Mouse (Mus musculus): ENCODE data around the gene Igfbp3. TPM values are rescaled to one million over a fixed set of nuclear protein-coding genes. Genes with fewer than 3 reads are reported as not detected.
"Not testable (repeated sequence)": the region's sequence is repeated elsewhere in the genome, so short reads cannot be mapped to it uniquely, and the experiment has no call there.

The Igfbp3 gene
- polyA plus RNA-seq, 1 experiment from 2014 or later = 45.9 TPM

- 51% methylated on average over 4 of the region's 4 CpGs for WGBS
- Histone ChIP-seq H3K4me3 (ENCODE audit: low read depth, low read length) (no peak overlapping the region), H3K36me3 (ENCODE audit: insufficient read depth, low read length) (no peaks in the 10 kb centered on the region), H3K4me1 (ENCODE audit: insufficient read depth, low read depth, low read length) (no peaks in the 10 kb centered on the region), H3K9ac (replicated peaks; ENCODE audit: low read depth) (no peak overlapping the region), H3K27ac (ENCODE audit: low read length) (no peak overlapping the region), H3K4me2 (replicated peaks; ENCODE audit: low read depth, low read length) (no peak overlapping the region), H3K27me3 (replicated peaks; ENCODE audit: insufficient read depth, low read length) (no peaks in the 10 kb centered on the region), H3K9me3 (ENCODE audit: low read length) (no peaks in the 10 kb centered on the region)
- TF ChIP-seq EP300 (IDR thresholded peaks at IDR 0.05) = no peak
- no peak for TF ChIP-seq CTCF (IDR thresholded peaks at IDR 0.05)
- DNase-seq (ENCODE audit: low spot score) (no peak), ATAC-seq (no peak)
These were observed 14.4 kb upstream of the Igfbp3 start for GRCm38 (mm10) chr11:7228107-7228506.

- Histone ChIP-seq H3K27ac (ENCODE audit: low read length) (no peak overlapping the region), H3K4me2 (replicated peaks; ENCODE audit: low read depth, low read length) (no peak overlapping the region), H3K4me3 (ENCODE audit: low read depth, low read length) (no peak overlapping the region), H3K36me3 (ENCODE audit: insufficient read depth, low read length) (no peaks in the 10 kb centered on the region), H3K27me3 (replicated peaks; ENCODE audit: insufficient read depth, low read length) (no peaks in the 10 kb centered on the region), H3K4me1 (ENCODE audit: insufficient read depth, low read depth, low read length) (no peaks in the 10 kb centered on the region), H3K9ac (replicated peaks; ENCODE audit: low read depth) (no peak overlapping the region), H3K9me3 (ENCODE audit: low read length) (no peaks in the 10 kb centered on the region)
- ATAC-seq = peak; percentile 95
- TF ChIP-seq EP300 (IDR thresholded peaks at IDR 0.05) (no peak), CTCF (IDR thresholded peaks at IDR 0.05) (no peak)
- DNase-seq (ENCODE audit: low spot score) = peak; percentile 82
- WGBS = 60% methylated on average over 7 of the region's 7 CpGs
These were observed 13.3 kb upstream of the Igfbp3 start for GRCm38 (mm10) chr11:7226810-7227550.

- Histone ChIP-seq H3K36me3 (ENCODE audit: insufficient read depth, low read length) (no peaks in the 10 kb centered on the region), H3K4me1 (ENCODE audit: insufficient read depth, low read depth, low read length) (no peaks in the 10 kb centered on the region), H3K27me3 (replicated peaks; ENCODE audit: insufficient read depth, low read length) (no peaks in the 10 kb centered on the region), H3K27ac (ENCODE audit: low read length) (no peak overlapping the region), H3K4me3 (ENCODE audit: low read depth, low read length) (no peak overlapping the region), H3K9me3 (ENCODE audit: low read length) (no peaks in the 10 kb centered on the region), H3K4me2 (replicated peaks; ENCODE audit: low read depth, low read length) (no peak overlapping the region), H3K9ac (replicated peaks; ENCODE audit: low read depth) (no peak overlapping the region)
- WGBS = 58% methylated on average over 2 of the region's 2 CpGs
- DNase-seq (ENCODE audit: low spot score) (no peak), ATAC-seq (no peak)
- TF ChIP-seq EP300 (IDR thresholded peaks at IDR 0.05) (no peak), CTCF (IDR thresholded peaks at IDR 0.05) (no peak)
These were observed 12.5 kb upstream of the Igfbp3 start for GRCm38 (mm10) chr11:7226200-7226599.

- H3K4me3 ChIP-seq (ENCODE audit: low read depth, low read length); H3K27me3 ChIP-seq (replicated peaks; ENCODE audit: insufficient read depth, low read length); DNase-seq (ENCODE audit: low spot score); H3K4me2 ChIP-seq (replicated peaks; ENCODE audit: low read depth, low read length); ATAC-seq; H3K36me3 ChIP-seq (ENCODE audit: insufficient read depth, low read length); H3K4me1 ChIP-seq (ENCODE audit: insufficient read depth, low read depth, low read length); H3K9ac ChIP-seq (replicated peaks; ENCODE audit: low read depth); H3K9me3 ChIP-seq (ENCODE audit: low read length); H3K27ac ChIP-seq (ENCODE audit: low read length): not testable (repeated sequence)
- 66% methylated on average over 7 of the region's 8 CpGs for WGBS
- TF ChIP-seq CTCF (IDR thresholded peaks at IDR 0.05) = peak; percentile 53
These were observed 8.1 kb upstream of the Igfbp3 start for GRCm38 (mm10) chr11:7221826-7222225.

- 9% methylated on average over 8 of the region's 8 CpGs for WGBS
- H3K4me2 ChIP-seq (replicated peaks; ENCODE audit: low read depth, low read length) = no peak overlapping the region
These were observed 2.0 kb upstream of the Igfbp3 start for GRCm38 (mm10) chr11:7215703-7216102.

GRCm38 (mm10) chr11:7214761-7215160 lies 1.0 kb upstream of the Igfbp3 start:
- no peak overlapping the region for H3K9ac ChIP-seq (replicated peaks; ENCODE audit: low read depth)
- no peak for TF ChIP-seq EP300 (IDR thresholded peaks at IDR 0.05)
- TF ChIP-seq CTCF (IDR thresholded peaks at IDR 0.05) = peak; percentile 79
- H3K4me2 ChIP-seq (replicated peaks; ENCODE audit: low read depth, low read length) = peak overlapping the region; percentile 76; the same call in 1 of the 2 replicates
- WGBS = 2% methylated on average over 14 of the region's 14 CpGs
- H3K4me1 ChIP-seq (ENCODE audit: insufficient read depth, low read depth, low read length) = 0 out of 2 replicates have a peak, but pooled peaks cover 6% of the 10 kb centered on the region
- H3K9me3 ChIP-seq (ENCODE audit: low read length) = no peaks in the 10 kb centered on the region
- ATAC-seq (no peak), DNase-seq (ENCODE audit: low spot score) (peak; percentile 84)
- no peaks in the 10 kb centered on the region for H3K36me3 ChIP-seq (ENCODE audit: insufficient read depth, low read length)
- H3K27me3 ChIP-seq (replicated peaks; ENCODE audit: insufficient read depth, low read length) = peaks cover 15% of the 10 kb centered on the region
- H3K27ac ChIP-seq (ENCODE audit: low read length) = no peak overlapping the region
- H3K4me3 ChIP-seq (ENCODE audit: low read depth, low read length) = no peak overlapping the region

More at GRCm38 (mm10) chr11:7215703-7216102, 2.0 kb upstream of the Igfbp3 start:
- Histone ChIP-seq H3K9ac (replicated peaks; ENCODE audit: low read depth) (no peak overlapping the region), H3K27me3 (replicated peaks; ENCODE audit: insufficient read depth, low read length) (peaks cover 15% of the 10 kb centered on the region), H3K4me3 (ENCODE audit: low read depth, low read length) (no peak overlapping the region), H3K9me3 (ENCODE audit: low read length) (no peaks in the 10 kb centered on the region), H3K36me3 (ENCODE audit: insufficient read depth, low read length) (no peaks in the 10 kb centered on the region), H3K4me1 (ENCODE audit: insufficient read depth, low read depth, low read length) (0 out of 2 replicates have a peak, but pooled peaks cover 6% of the 10 kb centered on the region), H3K27ac (ENCODE audit: low read length) (no peak overlapping the region)
- no peak for ATAC-seq
- peak; percentile 65 for DNase-seq (ENCODE audit: low spot score)
- TF ChIP-seq CTCF (IDR thresholded peaks at IDR 0.05) = peak; percentile 79
- 0 out of 2 replicates have a peak, but pooled peaks have one; percentile 26 for TF ChIP-seq EP300 (IDR thresholded peaks at IDR 0.05)

Measured in lung, postnatal 0 days (tissue).